ENCODE assay signal across 29 mouse cellular contexts in the genomic region with DNA sequence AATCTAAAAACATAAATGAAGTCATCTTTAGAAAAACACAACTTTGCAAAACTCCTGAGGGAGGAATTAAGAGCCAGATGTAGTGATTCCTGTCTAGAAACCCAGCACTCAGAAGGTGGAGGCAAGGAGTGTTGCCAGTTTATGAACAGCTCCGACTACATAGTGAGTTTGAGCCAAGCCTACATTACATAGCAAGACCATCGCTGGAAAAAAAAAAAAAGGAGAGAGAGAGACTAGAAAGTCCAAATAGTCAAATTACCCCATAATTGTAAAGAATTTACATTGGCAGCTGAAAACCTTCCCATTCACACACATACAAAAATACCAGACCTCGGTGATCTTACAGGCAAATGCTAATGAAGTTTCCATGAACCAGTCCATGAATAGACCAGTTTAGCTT. TPM values are rescaled to one million over a fixed set of nuclear protein-coding genes. Genes with fewer than 3 reads are reported as not detected.
"Had no signal": no experiment of that assay in that cellular context is flagged by ENCODE, and none has a peak within 500 bp of the region (broad histone marks: within the 10 kb centered on the region; RNA-seq: fewer than 3 reads in every experiment).

No protein-coding gene starts in this region.

- H3K4me3 ChIP-seq: gastrocnemius, adult 2 months; heart, embryonic 10.5 days; heart, embryonic 12.5 days; hindbrain, embryonic 10.5 days; hindbrain, embryonic 12.5 days; intestine, embryonic 15.5 days; kidney, embryonic 15.5 days; limb, embryonic 12.5 days; liver, embryonic 13.5 days; liver, embryonic 15.5 days had no signal

- H3K27me3 ChIP-seq: heart, embryonic 12.5 days; hindbrain, embryonic 12.5 days; intestine, embryonic 15.5 days; kidney, embryonic 15.5 days; limb, embryonic 12.5 days; liver, embryonic 13.5 days; liver, embryonic 15.5 days had no signal

- H3K9me3 ChIP-seq: heart, embryonic 10.5 days; hindbrain, embryonic 12.5 days; intestine, embryonic 15.5 days; kidney, embryonic 15.5 days; limb, embryonic 12.5 days; liver, embryonic 13.5 days; liver, embryonic 15.5 days had no signal

- H3K27ac ChIP-seq: gastrocnemius, adult 2 months; heart, embryonic 10.5 days; hindbrain, embryonic 10.5 days; hindbrain, embryonic 12.5 days; hindbrain, embryonic 14.5 days; intestine, embryonic 15.5 days; kidney, embryonic 15.5 days; kidney, postnatal 0 days; limb, embryonic 12.5 days; liver, embryonic 13.5 days; liver, embryonic 15.5 days had no signal

- ATAC-seq: hindbrain, embryonic 16.5 days; inflammation-experienced regulatory T-cells, adult 6 months; intestine, embryonic 15.5 days; intestine, postnatal 0 days had no signal

- H3K4me1 ChIP-seq: heart, embryonic 10.5 days; heart, embryonic 12.5 days; hindbrain, embryonic 10.5 days; hindbrain, embryonic 12.5 days; intestine, embryonic 15.5 days; kidney, embryonic 15.5 days; limb, embryonic 12.5 days; liver, embryonic 13.5 days; liver, embryonic 15.5 days had no signal

- H3K4me2 ChIP-seq: heart, embryonic 12.5 days; hindbrain, embryonic 12.5 days; hindbrain, embryonic 14.5 days; intestine, embryonic 15.5 days; kidney, embryonic 15.5 days; limb, embryonic 12.5 days; liver, embryonic 11.5 days; liver, embryonic 13.5 days; liver, embryonic 15.5 days had no signal

- DNase-seq: gastrocnemius, adult 2 months; gastrocnemius, postnatal 10 days; gastrocnemius, postnatal 25 days; heart, adult 18-20 months; heart, postnatal 10 days; heart, postnatal 4 days; kidney, adult 2 months; kidney, adult 9 months; kidney, postnatal 14 days; kidney, postnatal 36 days; layer of hippocampus, adult 9-11 months; layer of hippocampus, postnatal 36 days; left cerebral cortex, postnatal 4 days; liver; liver, embryonic 13.5 days had no signal

- H3K9ac ChIP-seq: heart, embryonic 12.5 days; hindbrain, embryonic 12.5 days; hindbrain, embryonic 14.5 days; intestine, embryonic 15.5 days; kidney, embryonic 15.5 days; limb, embryonic 12.5 days; liver, embryonic 13.5 days; liver, embryonic 15.5 days had no signal

- H3K36me3 ChIP-seq: heart, embryonic 10.5 days; heart, embryonic 12.5 days; hindbrain, embryonic 10.5 days; hindbrain, embryonic 12.5 days; intestine, embryonic 15.5 days; limb, embryonic 12.5 days; liver, embryonic 13.5 days; liver, embryonic 15.5 days had no signal

RNA-seq across cellular contexts. Expression of a gene that starts 29.6 kb away (rescaled TPM):
- polyA plus RNA-seq: inflammation-experienced regulatory T-cells, adult 6 months had no signal
